In genomic region chr13:23554925-23555838, GRCm38 (mm10) we compare ENCODE assay signal across 7 mouse cellular contexts. TPM values are rescaled to one million over a fixed set of nuclear protein-coding genes. Genes with fewer than 3 reads are reported as not detected.
A peak's percentile ranks its signal among the peaks of the same experiment; 100 is the strongest.
DNase-seq lines count a peak whose midpoint lies in the region; ATAC-seq and TF ChIP-seq lines count a peak whose summit lies in the region.

No protein-coding gene starts in this region.

- peaks cover 7% of the 10 kb centered on the region for H3K4me1 ChIP-seq in hindbrain, postnatal 0 days (ENCODE audit: insufficient read depth, low read length)

- H3K4me2 ChIP-seq in hindbrain, postnatal 0 days (ENCODE audit: low read depth, low read length): peak overlapping the region; percentile 81

- H3K27me3 ChIP-seq in hindbrain, postnatal 0 days (ENCODE audit: insufficient read depth, low read length): no peaks in the 10 kb centered on the region

- peak overlapping the region; percentile 47 for H3K4me3 ChIP-seq in hindbrain, postnatal 0 days (ENCODE audit: low read length)

- peak overlapping the region; percentile 76 for H3K27ac ChIP-seq in hindbrain, postnatal 0 days

- peak; percentile 60 for DNase-seq in T-cell, adult 2 months (ENCODE audit: low spot score)
- peak; percentile 77 to 83 for DNase-seq in cerebellum, postnatal 25 days
- DNase-seq in frontal cortex, postnatal 36 days (ENCODE audit: low spot score in 2 of 2): peak; percentile 78 to 90
- DNase-seq in hindbrain, postnatal 0 days (ENCODE audit: low spot score): peak; percentile 83
- peak; percentile 80 to 81 for DNase-seq in left cerebral cortex, postnatal 36 days (ENCODE audit: low spot score in 2 of 2)
- DNase-seq in mesoderm, embryonic 11.5 days (ENCODE audit: low read depth, low spot score): peak; percentile 88
- peak; percentile 76 to 79 for DNase-seq in right cerebral cortex, postnatal 36 days (ENCODE audit: low spot score in 2 of 2)

- no peaks in the 10 kb centered on the region for H3K9me3 ChIP-seq in hindbrain, postnatal 0 days (ENCODE audit: low read length)

- peak overlapping the region; percentile 35 for H3K9ac ChIP-seq in hindbrain, postnatal 0 days (replicated peaks; ENCODE audit: low read length)

- TF ChIP-seq CTCF in hindbrain, postnatal 0 days (IDR thresholded peaks at IDR 0.05; ENCODE audit: low read depth): no peak

- 0% methylated on average over 54 of the region's 54 CpGs for WGBS in hindbrain, postnatal 0 days

- H3K36me3 ChIP-seq in hindbrain, postnatal 0 days (ENCODE audit: insufficient read depth, low read length): no peaks in the 10 kb centered on the region

- peak; percentile 82 for ATAC-seq in hindbrain, postnatal 0 days

- intact Hi-C loops in left cerebral cortex, postnatal 36 days (cut with DNase I): no loop called here

RNA-seq across cellular contexts. Expression of gene Hist1h1d, which starts 2.1 kb away (rescaled TPM):
- 49.4 and 53.4 TPM in 2 replicates for total RNA-seq in hindbrain, postnatal 0 days (2014; rRNA removed)
- 0.18 and 0.25 TPM in 2 replicates for polyA plus RNA-seq in hindbrain, postnatal 0 days (2015; fragmentation: Nextera tagmentation; extraction: Ambion mirVana)
- 1 to 10 TPM; 4.7 to 6.5 TPM for total RNA-seq in left cerebral cortex, postnatal 36 days (2021)

RNA-seq across cellular contexts. Expression of gene Hist1h4f, which starts 3.7 kb away (rescaled TPM):
- total RNA-seq in hindbrain, postnatal 0 days (2014; rRNA removed): 1,844 and 2,344 TPM in 2 replicates
- 0.89 TPM in 1 of 2 replicates, not detected in the other for polyA plus RNA-seq in hindbrain, postnatal 0 days (2015; fragmentation: Nextera tagmentation; extraction: Ambion mirVana)
- total RNA-seq in left cerebral cortex, postnatal 36 days (2021): 100 to 1,000 TPM; 173 to 184 TPM

RNA-seq across cellular contexts. Expression of gene Hist1h3e, which starts 7.0 kb away (rescaled TPM):
- 528 and 734 TPM in 2 replicates for total RNA-seq in hindbrain, postnatal 0 days (2014; rRNA removed)
- 1.3 and 2.8 TPM in 2 replicates for polyA plus RNA-seq in hindbrain, postnatal 0 days (2015; fragmentation: Nextera tagmentation; extraction: Ambion mirVana)
- 10 to 100 TPM; 46.6 to 51.6 TPM for total RNA-seq in left cerebral cortex, postnatal 36 days (2021)

RNA-seq across cellular contexts. Expression of gene Hist1h3f, which starts 11.3 kb away (rescaled TPM):
- total RNA-seq in hindbrain, postnatal 0 days (2014; rRNA removed): 466 and 603 TPM in 2 replicates
- 0.16 and 0.54 TPM in 2 replicates for polyA plus RNA-seq in hindbrain, postnatal 0 days (2015; fragmentation: Nextera tagmentation; extraction: Ambion mirVana)
- 10 to 100 TPM; 17.9 to 18.2 TPM for total RNA-seq in left cerebral cortex, postnatal 36 days (2021)

RNA-seq across cellular contexts. Expression of gene Hist1h2bh, which starts 12.0 kb away (rescaled TPM):
- total RNA-seq in hindbrain, postnatal 0 days (2014; rRNA removed): 65.9 and 103 TPM in 2 replicates
- 0.13 and 0.35 TPM in 2 replicates for polyA plus RNA-seq in hindbrain, postnatal 0 days (2015; fragmentation: Nextera tagmentation; extraction: Ambion mirVana)
- 1 to 10 TPM in 1 of 2 experiments, under 1 TPM in 1; 0.79 to 1.2 TPM for total RNA-seq in left cerebral cortex, postnatal 36 days (2021)

Comparison
In these comparisons a context has a peak if more than half of its experiments do, and no peak if none do; other contexts are left out.
1. Peak in every context shown above with its lines: DNase-seq, ATAC-seq, H3K4me3 ChIP-seq and H3K27ac ChIP-seq.
2. RNA of gene Hist1h3e, which starts 7.0 kb away (total RNA-seq): 528 to 734 TPM in hindbrain, postnatal 0 days; 46.6 to 51.6 TPM in left cerebral cortex, postnatal 36 days; every median in the first group is over 10 times any median in the second.